Mouse (Mus musculus) R1 (cell line): Measurements from ENCODE around the gene Ptdss2.

Experiments used
- DNase-seq: peaks from one replicate; pipeline ENCODE4 v3.0.0-alpha.2; 2018; ENCODE audit warnings: low read depth, low spot score

Gene Ptdss2

DNA sequence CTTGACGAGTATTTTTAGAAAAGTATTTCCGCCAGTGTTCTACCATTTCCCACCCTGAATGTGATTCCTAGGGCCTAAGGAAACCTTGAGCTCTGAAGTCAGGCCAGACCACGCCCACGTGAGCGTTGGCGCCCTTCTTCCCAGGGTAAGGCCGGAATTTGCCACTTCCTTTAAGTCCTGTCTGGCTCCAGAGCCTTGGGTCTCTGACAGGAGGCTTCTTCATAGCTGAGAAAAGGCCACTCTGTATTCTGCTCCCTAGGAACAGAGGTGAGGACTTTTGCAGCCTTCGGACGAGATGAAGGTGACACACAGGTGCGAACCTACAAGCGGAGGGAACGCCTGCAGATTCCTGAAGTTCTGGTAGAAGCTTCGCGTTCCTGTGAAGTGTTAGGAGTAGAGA lies at the start of gene Ptdss2:
TSS of gene Ptdss2 (plus strand) at position 138 of the 400 bp plus-strand sequence.
- peak; percentile 92 for DNase-seq

DNA sequence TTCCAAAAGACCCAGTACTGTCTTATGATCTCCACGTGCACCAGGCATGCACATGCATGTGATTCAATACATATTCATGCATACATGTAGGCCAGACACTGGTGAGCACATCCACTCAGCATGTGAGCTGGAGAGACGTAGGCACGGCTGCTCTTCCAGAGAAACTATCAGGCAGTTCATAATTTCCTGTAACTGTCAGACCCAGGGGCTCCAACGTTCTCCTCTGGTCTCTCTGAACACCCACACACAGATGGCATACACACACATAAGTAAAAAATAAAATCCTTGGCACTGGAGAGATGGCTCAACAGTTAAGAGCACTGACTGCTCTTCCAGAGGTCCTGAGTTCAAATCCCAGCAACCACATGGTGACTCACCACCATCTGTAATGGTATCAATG lies 48.4 kb upstream of the Ptdss2 start:
- DNase-seq, result no peak

DNA sequence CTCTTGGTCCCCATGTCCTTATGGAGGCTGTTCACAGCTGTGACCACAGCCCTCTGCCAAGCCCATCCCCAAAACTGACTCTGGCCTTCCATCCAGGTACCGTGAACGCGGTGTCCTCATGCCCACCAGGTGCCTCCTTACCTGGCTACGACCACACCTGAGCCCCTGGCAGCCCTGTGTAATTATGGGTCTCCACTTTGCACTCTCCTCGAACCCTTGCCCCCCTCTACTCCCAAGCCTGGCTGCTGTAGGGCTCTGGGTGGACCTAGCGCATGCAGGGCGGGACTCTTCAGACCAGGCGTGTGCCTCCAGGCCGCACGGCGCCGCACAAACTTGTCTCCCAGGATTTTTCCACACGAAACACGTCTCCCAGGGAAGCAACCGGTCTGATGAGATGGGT lies 44.3 kb upstream of the Ptdss2 start, which contains the start of gene Pkp3:
TSS of gene Pkp3 (plus strand) at position 378 of the 400 bp plus-strand sequence.
- DNase-seq, result no peak

DNA sequence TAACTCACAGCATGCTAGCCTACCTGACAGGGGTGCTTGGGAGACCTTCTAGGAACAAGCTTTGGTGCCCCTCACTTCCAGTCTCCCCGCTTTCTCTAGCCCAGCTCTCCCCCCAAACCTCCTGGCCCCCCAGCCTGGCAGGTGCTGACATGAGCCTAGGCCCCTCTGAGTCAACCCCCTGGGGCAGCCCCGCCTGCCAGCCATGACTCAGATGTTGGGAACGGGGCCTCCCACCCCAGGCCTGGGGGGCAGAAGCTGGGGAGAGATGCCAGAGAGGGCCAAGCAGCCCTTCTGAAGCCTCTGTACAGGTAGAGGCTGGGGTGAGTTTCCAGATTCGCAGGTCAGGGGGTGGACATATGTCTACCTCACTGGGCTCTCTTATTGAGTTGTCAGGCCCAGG lies 43.3 kb upstream of the Ptdss2 start:
- no peak for DNase-seq

DNA sequence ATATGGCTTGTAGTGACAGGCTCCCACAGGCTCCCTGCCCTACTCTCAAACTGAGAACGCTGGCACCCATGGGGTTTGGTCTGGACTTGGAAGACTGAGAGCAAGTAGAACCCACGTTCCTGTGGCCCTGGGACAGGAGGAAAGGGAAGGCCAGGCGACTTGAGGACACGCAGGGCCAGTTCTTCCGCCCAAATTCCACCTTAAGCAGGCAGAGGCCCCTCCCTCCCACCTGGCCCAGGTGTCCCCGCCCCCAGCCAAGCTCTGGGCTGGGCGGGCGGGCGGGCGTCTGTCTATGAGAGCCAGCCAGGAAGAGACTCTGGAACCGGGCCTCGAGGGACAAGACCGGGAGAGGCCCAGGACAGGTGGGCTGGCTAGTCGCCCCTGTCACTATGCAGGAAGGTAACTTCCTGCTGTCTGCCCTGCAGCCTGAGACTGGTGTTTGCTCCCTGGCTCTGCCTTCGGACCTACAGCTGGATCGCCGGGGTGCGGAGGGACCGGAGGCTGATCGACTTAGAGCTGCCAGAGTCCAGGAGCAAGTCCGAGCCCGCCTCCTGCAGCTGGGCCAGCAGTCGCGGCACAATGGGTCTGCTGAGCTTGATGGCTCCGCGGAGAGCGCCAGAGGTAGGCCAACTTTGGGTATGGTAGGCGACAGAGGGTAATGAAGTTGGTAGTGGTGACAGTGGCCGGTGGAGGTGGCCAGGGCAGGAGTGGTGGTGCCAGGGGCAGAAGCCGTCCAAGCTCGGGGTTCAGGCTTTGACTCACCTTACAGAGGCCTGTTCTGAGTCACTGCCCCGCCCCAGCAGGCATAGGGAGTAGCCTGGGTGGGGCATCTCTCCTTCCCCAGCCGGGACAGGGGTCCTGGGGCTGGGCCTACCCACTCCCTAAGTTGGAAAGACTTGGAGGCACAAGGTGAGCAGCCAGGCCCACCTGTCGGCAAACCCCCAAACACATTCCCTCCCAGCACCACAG lies 42.4 kb upstream of the Ptdss2 start:
- no peak for DNase-seq

DNA sequence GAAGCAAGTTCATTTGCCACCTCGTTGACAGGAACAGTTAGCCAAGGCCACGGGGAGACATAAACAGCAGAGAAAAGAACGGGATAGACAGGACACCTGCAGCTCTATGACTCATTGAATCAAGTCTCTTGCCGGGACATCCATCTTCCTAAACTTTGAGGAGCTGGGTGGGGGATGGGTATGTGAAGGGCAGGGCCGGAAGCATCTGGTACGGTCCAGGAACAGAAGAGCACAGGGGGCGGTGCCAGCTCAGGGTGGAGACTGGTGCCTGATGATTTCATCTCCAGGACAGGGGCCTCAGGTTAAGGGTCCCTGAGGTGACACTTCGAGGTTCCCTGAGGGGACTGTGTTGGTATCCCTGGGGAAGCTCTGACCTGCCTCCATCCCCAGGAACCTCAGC lies 34.3 kb upstream of the Ptdss2 start:
- DNase-seq, result peak; percentile 83

DNA sequence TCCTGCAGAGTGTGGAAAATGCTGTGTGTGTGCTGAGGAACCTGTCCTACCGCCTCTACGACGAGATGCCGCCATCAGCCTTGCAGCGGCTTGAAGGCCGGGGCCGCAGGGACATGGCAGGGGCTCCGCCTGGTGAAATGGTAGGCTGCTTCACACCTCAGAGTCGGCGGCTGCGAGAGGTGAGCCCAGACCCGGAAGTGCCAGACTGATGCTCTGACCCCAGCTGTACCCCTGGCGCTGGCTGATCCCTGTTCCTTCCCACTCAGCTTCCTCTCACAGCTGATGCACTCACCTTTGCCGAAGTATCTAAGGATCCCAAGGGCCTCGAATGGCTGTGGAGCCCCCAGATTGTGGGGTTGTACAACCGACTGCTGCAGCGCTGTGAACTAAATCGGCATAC lies 33.7 kb upstream of the Ptdss2 start:
- no peak for DNase-seq

DNA sequence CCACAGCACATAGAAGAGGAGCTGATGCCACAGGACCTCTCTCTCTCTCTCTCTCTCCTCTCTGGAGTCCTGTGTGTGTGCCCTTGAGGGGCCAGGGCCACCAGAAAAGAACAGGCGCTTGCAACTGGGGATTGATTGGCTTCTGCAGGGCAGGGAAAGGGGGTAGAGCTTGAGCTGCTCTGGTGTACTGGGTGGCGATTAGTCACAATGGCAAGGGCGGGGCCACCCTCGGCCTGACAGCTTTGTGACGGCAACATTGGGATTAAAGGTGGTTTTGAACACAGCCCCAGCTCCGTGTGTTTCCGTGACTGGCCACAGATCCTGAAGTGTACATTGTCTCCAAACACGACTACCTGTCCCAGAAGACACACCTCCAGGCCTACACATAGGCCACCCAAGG lies 32.0 kb upstream of the Ptdss2 start:
- DNase-seq, result no peak

DNA sequence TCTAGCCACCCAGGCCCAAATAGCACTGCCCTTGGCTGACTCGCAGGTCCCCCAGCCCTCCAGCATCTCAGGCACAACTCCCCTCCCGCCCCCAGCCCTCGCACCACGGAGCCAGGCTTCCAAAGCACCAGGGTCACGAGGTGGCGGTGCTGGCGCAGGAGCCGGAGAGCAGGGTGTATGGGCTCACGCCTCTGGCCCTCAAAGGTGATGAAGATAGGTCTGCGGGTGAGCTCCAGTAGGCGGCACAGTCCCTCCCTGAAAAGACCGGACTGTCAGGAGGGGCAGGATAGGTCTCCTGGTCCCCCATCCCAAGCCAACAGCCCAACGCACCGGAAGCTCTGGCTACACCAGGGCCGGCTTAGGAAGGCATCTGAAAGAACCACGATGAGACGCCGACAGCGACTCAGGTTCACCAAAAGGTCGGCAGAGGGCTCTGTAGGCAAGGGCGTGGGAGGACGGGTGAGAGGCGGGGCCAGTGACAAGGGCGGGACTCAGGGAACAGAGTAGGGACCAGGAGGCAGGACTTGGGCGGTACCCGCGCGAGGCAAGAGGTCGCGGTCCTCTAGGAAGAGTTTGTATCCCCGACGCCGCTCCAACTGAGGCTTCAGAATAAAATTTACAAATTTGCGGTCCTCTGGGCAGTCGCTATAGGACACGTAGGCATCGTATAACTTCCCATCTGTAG lies 30.0 kb upstream of the Ptdss2 start:
- peak; percentile 97 for DNase-seq

DNA sequence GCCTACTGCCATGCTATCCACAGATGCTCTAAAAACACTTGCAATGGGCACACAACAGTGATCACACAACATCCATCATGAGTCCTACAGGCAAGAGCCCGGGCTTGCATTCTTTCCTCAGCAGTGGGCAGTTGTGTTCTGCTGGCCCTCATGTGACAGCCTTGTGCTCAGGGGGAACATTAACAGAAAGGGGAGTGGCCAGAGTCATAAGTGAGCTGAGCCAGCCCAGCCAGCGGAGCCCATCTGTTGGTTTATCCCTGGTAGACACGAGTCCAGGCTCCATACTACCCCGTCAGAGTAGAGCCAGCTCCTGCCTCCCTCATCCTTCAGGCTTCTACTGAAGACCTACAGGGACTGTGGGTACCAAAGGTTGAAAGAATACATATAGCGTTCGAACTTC lies 28.2 kb upstream of the Ptdss2 start:
- no peak for DNase-seq

DNA sequence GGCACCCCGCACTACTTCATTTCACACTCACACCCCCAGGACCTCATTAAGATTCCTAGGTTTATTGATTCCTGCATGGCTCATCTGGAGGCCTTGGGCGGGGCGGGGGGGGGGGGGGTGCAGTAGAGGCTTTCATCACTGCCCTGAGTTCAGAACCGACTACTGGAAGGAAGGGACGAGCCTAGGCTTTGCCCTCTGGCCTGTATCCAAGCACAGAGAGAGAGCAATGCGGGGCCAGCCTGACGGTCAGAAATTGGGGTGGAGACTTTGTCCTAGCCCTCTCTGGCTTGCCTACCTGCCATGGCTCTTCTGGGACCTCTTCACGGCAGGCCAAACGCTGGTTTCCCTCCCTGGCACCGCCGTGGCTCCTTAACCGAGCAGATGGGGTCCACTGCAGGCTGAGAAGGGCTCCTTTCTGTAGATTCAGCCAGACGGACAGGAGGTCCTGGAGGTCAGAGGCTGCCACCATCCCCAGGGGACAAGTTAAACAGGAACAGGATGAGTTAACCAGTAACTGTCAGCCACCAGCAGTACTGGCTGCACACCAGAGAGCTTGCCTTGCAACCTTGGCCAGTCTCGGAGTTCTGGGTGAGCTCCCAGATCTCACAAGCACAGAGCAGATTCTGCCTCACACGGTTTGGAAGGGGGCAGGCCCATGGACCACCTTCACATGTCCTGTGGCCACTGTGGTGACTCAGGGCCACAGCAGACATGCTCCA lies 27.5 kb upstream of the Ptdss2 start:
- DNase-seq, result no peak

DNA sequence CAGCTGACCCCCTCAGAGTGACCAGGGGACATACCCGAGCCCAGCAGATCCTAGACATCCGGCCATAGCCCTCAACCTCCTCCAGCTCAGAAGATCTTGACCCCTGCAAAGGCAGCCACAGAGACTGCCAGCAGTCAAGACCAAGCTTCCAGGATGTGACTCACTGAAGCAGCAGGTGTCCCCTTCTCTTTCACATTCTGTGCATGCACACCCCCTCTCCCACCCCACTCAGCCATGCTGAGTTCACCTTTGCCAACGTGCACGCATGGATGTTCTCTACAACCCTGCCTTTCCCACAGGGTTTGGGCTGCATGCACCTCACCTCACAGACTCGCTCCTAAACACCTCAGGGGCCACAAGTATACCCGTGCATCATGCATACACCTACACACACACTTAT lies 26.2 kb upstream of the Ptdss2 start:
- DNase-seq, result peak; percentile 65

DNA sequence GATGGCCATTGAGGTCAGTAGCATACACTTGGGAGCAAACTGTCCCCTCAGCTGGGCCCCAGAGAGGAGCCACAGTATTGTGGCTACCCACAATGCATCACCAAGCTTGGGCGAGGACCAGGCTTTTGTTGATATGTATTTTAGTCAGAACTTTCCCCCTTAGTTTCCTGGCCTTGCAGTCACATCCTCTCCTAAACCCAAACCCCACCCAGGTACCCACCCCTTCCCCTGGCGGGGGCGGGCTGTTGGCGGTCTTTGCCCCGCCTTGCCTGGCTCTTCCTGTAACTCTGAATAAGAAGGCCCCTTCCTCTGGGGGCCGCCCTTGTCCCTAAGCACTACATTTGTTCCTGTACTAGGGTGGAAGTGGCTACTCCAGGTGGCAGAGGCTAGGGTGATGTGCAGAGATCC lies 25.5 kb upstream of the Ptdss2 start:
- DNase-seq, result peak; percentile 88

DNA sequence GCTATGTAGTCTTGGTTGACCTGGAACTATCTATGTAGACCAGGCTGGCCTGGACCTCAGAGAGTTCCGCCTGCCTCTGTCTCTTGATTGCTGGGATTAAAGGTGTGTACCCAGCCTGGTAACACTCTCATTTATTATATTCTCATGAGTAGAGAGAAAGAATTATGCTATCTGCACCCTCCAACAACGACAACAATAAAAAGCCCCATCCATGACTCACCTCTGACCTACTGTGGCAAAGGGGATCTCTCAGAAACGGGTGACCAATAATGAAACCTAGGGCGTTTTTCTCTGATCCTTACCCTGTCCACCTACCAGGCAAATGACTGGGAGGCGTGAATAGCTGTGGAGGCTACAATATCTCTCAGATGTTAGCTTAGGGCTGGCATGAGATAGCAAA lies 25.0 kb upstream of the Ptdss2 start:
- DNase-seq, result no peak

DNA sequence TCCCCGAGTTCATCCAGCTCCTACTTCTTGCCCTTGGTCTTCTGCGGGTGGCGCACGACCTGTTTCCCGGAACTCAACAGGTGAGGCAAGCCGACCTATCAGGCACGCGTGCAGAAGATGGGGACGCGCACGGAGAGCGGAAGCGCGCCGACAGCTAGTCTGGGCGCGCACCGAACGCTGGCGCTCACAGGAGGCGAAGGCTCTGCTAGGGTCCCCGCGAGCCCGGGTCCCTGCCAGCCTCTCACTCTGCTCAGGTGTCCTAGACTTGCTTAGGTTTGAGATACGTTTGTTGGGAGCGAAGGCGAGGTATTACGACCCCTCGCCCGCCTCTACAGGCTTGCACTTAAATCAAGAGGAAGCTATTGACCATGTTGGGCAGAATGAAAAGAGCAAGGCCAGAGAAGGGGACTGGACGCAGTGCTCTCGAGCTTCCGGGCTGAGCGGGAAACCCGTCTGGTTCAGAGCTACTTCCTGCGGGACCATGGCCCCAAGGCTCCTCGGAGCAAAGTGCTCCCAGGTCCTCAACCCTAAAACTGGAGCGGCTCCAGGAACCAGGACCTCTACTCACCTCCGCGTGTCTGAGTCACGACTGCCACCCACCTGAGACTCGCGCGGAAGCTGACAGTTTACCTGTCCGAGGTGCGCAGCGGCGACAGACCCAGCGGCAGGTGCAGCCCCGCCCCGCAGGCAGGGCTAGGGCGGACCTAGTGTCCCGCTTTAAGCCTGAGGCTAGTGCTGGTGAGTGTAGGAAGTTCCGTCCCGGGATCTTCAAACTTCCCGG lies 22.1 kb upstream of the Ptdss2 start, which contains the start of gene Sigirr:
TSS of gene Sigirr (minus strand) at position 662 of the 781 bp plus-strand sequence.
- peak; percentile 80 for DNase-seq

DNA sequence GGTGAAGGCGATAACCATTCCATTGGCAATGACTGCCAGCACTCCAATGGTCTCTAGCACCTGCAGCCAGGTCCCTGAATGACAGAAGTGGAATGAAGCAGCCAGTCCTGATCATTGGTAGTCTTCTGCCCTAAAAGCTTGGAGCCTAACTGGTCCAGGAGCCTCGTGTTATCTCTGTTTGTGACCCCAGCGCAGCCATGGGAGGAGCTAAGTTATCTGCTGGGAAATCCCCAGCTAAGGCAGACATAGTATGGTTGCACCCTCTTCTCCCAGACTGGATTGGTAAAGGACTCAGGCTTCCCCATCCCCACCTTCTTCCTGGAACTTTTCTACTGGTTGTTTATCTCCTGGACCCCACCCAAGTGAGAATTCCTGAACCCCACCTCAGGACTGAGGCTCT lies 19.0 kb upstream of the Ptdss2 start:
- DNase-seq, result no peak

DNA sequence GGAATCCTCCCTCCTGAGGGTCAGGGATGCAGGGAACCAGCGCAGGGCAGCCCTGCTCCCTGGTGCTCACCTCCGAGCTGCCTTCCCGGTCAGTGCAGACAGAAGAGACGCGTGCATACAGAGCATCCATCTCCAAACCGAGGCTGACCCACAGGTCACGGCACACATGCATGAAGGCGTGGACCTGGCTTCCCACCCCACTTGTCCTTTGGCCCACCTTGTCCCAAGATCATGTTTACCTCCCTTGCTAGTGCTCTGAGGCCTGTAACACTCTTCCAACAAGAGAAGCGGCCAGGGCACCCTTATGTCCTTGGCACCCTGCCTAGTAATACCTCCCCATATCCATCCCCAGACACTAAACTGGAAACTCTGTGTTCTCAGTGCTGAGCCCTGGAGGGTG lies 6.3 kb upstream of the Ptdss2 start:
- no peak for DNase-seq

DNA sequence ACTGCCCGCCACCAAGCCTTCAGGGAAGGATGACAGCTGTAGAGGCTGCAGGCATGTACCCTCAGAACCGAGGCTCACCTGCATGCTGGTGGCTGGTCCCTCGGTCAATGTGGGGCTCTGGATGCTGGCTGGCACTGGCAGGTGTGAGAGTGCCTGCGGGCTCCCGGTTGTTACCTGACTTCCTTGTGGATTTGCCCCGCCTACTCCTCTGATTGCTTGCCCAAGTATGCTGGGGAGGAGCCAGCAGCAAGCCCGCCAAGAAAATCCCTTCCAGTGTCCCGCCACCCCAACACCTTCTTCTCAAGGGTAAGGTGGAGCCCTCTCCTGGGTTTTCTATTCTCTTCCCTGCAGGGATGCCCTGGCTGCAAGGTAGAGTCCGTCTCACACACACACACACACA lies 4.5 kb upstream of the Ptdss2 start, which contains the start of gene Ano9:
TSS of gene Ano9 (minus strand) at position 171 of the 400 bp plus-strand sequence.
- DNase-seq, result peak; percentile 84

DNA sequence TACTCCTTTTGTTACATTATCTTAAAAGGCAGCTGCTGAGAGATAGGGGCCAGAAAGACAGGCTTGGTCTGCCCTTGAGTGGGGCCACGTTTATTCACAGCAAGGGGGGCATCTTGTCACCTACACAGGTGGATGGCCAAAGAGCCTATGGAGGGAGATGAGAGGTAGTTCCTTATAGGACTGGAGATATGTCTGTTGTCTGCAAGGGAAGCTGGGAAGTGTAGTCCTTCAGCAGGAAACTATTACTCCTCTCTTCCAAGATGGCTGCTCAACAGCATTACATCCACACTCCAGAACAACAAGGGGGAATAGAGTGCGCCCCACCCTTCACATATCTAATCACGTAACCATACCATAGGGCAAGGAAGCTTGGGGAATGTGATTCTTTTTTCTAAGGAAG lies 2.7 kb upstream of the Ptdss2 start:
- peak; percentile 33 for DNase-seq

DNA sequence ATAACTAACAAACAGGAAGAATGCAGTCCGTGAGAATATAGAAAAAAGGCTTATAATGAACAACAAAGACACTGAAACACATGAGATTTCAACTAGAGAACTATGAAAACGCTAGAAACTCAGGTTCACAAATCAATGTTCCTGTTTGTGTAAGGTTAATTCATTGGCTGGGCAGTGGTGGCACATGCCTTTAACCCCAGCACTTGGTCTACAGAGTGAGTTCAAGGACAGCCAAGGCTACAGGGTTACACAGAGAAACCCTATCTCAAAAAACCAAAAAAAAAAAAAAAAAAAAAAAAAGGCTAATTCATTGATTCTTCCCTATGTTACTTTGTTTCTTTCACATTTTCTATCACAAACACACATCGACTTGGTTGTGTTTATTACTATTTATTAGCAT lies 1.6 kb upstream of the Ptdss2 start:
- DNase-seq, result no peak

DNA sequence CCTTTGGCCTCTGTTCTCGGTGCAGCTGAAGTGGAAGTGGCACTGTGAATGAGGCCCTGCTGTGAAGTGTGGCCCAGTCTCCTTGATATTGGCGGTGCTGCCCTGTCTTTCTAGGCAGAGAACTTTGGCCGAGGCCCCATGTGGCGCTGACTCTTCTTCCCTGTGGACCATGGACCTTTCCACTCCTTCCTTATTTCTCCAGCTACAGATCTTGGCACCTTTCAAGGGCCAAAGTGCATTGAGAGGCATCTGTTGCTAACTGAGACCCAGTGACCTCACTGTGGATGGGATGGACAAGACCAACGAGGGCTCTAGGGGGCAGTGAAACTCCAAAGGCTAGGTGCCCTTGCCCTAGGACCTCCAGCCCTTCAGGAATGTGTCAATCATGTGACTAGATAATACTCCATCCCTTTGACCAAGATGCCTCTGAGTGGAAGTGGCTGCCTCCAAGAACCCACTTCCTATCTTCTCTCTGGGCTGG lies 1.1 kb upstream of the Ptdss2 start:
- peak; percentile 30 for DNase-seq
